Mouse (Mus musculus): ENCODE measurements around the gene Car5a.

Gene Car5a

DNA sequence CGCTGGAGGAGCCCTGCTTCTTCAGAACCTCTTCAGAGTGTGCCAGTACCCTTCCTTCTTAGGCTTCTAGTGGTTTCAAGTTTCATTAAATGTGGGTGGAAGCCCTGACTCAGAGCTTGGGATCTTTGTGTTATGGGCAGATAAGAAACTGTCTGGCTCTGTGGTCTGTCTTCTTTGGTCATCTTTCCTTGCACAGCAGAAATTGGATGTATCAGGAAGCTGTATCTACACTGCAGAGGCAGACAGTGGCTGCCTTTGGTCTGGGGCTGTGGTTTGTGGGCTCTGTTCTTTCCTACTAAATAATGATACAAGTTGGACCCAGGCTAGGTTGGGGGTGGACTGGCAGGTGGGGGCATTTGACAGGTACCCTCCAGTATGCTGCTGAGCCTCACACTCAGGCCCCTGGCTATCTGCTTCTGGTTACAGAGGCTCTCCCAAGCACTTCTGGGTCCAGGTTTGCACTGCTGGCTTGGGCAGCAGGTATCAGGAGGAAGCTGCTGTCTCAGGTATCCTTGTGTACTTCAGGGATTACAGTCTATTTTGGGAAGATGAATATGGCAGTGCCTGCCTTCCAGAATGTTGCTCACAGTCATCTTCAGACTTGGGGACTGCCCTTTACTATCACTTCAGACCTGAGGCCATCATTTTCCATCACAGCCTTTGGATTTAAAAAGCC, 11.3 kb upstream of the Car5a start:
- DNase-seq (ENCODE audit: low spot score in 2 of 2): no peak

DNA sequence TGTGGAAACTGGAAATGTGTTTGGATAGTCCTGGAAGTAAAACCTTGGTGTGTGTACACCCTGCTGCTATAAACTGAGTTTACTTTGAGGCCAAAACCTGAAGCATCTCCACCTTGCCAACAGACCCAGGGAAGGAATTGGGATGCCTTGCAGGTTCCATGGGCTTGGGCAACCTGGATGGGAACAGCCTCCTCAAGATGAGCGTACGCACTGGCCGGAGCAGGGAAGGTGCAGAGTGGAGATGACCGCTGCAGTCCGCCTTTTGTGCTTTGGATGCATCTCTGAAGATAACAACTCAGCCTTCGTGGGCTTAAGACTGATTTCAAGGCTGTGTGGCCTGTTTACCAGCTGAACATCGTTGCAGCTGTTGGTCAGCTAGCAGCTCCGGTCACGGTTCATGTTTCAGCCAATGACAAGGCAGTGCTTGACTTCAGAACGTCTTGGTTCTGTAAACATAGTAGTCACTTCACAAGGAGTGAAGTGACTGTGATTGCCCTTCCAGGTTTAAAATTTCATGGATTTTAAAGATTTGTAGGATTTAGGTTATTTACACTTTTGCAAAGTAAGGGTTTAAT, 10.4 kb upstream of the Car5a start:
- DNase-seq (ENCODE audit: low spot score in 2 of 2): no peak

DNA sequence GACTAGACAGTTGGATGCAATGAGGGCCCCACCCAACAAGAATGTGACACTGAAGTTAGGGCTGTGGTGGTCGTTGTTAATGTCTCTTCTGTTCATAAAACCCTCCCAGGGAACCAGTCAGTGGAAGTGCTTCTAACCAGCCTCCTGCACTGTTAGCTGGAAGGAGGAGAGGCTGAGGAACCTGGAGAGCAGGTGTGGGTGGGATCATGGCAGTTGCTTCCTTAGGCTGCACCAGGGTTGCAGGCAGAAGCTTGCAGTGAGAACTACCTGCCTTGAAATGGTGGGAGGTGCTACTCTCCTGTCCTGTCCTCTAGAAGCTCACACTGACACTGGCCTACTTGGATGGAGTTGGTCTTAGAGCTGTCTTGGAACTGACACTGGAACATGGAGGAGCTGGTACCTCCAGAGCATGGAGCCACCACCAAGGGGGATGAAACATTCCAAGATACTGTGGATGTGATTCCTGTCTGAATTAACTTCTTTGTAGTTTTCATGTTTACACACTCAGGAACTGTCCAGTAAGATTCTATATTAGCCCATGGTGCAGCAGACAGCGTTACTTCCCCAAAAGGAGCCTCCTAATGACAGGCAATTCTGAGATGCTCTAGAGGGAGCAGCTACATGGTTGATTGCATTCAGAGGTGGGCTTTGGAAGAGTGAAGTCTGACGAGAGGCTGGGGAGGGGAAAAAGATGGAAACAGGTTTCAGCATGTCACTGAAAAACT, 9.3 kb upstream of the Car5a start:
- no peak for DNase-seq (ENCODE audit: low spot score in 2 of 2)

DNA sequence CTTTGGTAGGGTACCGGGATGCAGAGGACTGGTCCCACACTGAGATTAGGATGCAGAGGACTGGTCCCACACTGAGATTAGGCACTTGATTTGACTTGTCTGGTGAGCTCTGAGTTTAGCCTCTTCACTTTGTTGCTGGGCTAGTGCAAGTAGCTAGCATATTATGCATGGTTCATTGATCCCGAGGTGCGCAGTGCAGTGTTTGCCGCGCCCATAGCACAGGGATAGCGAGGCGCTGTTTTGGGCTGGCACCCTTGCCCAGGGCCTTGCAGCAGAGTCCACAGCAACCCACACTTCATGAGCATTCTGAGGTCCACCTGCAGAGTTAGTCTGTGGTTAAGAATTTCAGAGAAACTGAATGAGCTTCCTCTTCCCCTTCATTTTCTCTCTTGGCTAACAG, 8.1 kb upstream of the Car5a start:
- DNase-seq (ENCODE audit: low spot score in 2 of 2): no peak

DNA sequence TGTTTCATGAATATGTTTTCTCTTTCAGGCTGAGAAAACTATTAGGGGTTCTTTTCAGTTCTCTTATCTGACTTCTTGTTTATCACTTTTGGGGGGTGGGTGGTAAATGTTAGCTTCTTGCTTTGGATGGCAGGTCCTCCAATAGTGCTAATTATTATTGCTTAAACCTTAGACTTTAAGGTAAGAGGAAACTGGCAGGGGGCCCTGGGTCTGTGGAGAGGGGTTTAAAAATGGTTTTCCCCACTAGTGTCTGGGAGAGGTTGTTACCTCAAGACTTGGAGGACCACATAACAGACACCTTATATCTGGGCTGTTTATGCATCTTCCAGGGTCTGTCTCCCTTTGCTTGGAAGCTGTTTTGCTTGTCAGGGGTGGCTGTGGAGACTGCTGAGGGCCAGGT, 7.4 kb upstream of the Car5a start:
- DNase-seq (ENCODE audit: low spot score in 2 of 2): no peak

DNA sequence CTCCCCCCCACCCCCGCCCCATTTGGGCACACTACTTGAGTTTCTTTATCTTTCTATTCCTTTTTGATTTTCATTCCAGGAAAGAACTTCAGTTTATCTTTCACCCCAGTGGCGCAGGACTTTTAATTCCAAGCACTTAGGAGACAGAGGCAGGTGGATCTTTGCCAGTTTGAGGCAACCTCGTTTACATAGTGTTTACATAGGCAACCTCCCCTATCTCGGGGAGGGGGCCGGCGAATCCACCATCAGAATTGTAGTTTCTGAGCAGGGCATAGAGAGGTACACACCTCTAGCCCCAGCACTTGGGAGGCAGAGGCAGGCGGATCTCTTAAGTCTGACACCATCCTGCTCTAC, 6.9 kb upstream of the Car5a start:
- peak in 1 of 2 experiments; percentile 7 for DNase-seq (ENCODE audit: low spot score in 2 of 2)

DNA sequence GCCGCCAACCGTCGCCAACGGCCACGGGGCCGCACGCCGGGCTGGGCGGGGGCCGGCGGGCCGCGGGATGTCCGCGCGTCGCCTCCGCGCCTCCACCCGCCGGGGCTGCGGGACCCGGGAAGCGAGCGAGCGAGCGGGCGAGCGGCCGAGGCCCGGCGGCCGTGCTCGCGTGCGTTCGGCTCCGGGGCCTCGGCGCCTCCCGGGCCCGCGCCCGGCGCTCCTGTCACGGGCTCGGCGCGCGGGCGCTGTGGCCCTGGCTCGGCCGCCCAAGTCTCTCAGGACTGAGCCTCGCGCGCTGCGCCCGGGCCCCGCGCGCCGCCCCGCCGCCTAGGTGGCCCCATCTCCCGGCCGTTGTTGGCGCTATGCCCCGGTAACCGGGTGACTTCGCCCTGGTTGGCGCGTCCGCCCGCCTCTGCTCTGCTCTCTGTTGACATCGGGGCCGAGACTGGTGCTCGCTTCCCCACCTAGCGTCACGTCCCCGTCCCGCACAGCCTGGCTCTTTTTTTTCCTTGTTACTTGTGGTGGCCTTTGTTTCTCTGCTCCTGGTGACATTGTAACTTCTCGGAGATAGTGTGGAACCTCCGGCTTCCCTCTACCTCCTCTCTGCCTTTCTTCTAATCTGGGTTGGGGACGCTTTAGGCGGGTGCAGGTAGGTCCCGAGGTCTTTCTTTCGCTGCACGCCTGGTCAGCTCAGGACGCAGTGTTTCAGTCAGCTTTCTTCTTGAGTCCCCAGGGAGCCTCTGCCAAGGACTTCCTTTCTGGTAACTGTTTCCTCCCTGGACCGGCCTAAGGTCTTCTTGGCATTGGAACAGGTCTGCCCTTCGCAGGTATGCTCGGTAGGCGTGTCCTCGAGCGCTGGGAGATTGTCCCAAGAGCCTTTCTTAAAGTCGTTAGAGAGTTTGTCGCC, 6.3 kb upstream of the Car5a start:
- peak; percentile 33 to 56 for DNase-seq (ENCODE audit: low spot score in 2 of 2)

DNA sequence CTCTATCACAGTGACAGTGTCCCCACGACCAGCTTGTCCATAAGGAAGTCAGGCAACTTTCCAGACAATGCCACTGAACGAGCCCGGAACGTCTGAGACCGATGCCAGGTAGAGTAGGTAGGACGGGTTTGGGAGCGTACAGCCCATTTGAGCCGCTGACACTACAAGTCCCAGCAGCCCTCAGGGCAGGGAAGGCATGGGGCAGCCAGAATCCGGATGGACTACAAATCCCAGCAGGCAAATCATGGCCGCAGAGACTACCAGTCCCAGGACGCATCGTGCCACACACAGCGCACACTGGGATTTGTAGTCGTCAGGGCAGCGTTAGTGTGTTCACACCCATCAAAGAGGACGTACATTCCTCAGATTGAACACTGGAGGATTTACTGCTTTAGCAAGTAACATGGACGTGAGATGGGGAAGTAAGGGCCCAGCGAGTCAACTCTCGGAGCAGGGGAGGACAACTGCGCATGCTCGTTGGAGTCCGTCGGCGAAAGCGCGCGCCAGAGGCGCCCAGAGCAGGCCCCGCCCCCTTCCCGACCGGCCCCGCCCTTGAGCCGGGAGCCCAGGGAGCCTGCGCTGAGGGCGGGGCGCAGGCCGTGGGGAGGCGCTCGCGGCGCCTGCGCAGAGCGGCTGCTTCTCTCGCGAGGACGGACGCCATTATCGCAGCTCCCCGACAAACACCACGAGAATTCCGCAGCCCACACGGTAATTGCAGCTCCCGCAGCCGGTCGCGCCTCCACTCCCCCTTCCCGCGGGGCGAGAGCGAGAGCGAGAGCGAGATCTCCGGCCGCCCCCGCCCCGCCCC, 5.4 kb upstream of the Car5a start:
- peak; percentile 98 to 99 for DNase-seq (ENCODE audit: low spot score in 2 of 2)

DNA sequence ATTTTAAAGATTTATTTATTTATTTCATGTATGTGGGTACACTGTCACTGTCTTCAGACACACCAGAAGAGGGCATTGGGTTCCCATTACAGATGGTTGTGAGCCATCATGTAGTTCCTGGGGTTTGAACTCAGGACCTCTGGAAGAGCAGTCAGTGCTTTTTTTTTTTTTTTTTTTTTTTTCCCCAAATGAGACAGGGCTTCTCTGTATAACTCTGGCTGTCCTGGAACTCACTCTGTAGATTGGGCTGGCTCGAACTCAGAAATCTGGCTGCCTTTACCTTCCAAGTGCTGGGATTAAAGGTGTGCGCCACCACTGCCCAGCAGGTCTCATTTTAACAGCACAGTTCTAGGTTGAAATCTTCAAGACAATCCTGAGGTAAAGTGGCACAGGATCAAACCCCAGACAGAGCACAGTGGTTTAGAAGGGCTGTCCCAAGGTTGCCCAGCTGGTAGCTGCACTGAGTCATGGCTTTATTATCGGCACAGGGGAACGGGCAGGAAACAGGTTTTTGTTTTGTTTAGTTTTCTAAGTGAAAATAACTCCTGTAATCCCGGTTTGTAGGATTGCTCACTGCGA, 4.6 kb upstream of the Car5a start, which contains the start of gene Banp:
Banp (plus strand) TSS at position 529 of the 579 bp plus-strand sequence.
- no peak for DNase-seq (ENCODE audit: low spot score in 2 of 2)

DNA sequence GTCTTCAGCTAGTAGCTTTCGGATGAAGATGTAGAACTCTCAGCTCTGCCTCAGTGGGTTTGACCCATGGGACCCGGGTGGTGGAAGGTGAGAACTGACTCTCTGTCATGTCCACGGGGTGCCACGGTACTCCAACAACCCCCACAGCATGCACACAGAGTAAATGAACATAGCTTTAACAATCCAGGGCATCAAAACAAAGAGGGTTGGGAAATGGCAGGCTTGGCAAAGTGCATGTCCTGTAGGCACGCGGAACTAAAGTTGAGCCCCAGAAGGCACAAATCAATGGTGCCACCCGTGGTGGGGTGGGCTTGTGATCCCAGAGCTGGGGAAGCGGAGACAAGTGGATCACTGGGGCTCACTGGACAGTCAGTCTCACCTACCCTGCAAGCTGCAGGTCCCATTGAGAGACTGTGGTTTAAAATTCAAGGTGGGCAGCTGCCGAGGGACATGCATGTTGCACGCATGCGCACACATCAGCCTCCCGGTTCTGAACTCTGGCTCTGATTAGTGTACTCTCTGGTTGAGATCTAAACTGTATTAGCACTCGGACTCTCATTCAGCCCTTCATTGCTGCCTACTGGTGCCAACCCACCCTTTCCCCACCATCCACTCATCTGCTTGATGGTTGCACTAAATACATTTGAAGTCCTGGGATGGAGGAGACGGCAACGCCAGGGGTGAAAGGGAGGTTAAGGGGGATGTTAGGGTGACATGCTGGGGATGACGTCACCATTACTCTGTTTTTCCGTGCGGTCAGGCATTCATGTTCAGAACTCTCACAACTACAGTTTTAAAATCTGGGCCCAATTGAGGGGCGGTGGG, 3.8 kb upstream of the Car5a start:
- DNase-seq (ENCODE audit: low spot score in 2 of 2): peak in 1 of 2 experiments; percentile 15

DNA sequence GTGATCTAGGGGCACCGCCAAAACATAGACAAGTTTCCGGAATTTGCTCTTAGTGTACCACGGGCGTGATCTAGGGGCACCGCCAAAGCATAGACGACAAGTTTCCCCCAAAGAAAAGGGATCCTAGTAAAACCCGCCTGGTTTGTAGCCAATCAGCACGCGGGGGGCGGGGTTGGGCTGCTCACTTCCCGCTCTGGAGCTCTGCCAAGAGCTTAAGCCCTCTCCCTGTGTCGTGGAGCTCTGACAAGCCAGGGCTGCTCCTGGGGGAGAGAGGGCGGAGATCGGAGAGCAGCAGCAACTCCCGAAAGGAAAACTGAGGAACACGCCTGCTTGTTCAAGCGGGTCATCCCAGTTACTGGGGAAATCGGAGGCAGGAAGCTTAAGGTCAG, 3.0 kb upstream of the Car5a start:
- DNase-seq (ENCODE audit: low spot score in 2 of 2): peak; percentile 83 to 85

DNA sequence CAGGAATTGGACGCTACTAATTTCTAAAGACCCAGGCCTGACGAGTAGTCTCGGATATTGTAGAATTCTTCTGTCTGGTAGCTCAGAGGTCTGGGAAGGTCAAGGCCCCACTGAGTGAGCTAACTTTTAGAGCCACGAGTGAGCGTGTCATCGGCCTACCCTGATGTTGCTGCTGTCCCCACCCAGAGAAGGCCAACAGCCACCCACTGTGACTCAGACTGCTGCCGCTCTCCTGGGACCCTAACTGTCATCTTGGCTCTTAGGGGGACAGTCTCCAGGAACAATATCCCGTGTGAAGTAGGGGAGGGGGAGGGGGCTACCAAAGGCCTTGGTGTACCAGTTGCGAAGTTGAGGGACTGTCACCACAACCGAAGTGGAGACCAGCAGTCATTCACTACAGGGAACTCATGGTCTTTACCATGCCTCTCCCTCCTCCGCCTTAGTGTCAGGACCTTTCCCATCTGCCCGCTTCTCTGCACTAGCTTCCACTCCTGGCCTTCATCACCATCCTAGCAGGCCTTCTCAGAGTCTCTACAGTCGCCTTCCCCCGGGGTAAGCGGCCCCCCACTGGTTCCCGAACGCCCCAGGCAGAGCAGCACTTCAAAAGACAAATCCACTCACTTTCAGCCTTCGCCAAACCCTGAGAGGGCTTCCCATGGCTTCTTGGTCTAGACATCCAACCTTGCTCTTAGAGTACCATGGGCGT, 2.5 kb upstream of the Car5a start:
- DNase-seq (ENCODE audit: low spot score in 2 of 2): no peak

DNA sequence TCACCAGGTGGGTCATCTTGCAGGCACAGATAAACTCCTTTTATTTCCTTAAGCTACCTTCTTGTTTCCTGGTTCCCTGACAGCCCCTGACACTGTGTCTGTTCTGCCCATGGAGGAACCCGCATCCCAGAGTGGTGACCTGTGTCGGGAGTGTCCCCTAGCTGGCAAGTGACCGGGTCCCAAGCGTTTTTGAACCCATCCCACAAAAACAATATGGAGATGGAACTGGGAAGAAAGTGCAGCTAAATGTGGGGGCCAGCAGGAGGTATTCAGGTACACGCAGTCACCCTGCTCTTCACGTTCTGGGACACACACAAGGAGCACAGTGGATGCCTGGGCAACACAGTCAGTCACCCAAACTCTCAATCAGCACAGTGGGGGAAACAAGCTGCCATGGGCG, 1.6 kb upstream of the Car5a start:
- DNase-seq (ENCODE audit: low spot score in 2 of 2): no peak

DNA sequence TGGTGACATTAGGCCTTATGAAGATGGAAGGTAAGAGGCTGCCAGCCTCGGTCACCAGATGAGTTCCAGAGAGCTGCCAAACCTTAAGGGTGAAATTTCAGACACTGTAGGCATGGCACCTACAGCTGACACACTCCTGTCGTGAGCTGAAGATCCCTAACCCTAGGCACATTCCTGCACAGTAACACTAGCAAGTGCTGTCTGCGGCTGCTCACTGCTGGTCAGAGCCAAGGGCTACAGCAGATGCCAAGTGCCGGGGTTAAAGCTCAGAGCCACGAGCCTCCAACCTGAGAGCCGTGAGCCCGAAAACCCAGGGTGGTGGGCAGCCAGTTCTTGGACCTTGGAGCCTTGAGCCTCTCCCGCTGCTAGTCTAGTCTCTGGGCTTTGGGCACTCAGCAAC, 988 bp downstream of the Car5a start:
- DNase-seq (ENCODE audit: low spot score in 2 of 2): no peak

DNA sequence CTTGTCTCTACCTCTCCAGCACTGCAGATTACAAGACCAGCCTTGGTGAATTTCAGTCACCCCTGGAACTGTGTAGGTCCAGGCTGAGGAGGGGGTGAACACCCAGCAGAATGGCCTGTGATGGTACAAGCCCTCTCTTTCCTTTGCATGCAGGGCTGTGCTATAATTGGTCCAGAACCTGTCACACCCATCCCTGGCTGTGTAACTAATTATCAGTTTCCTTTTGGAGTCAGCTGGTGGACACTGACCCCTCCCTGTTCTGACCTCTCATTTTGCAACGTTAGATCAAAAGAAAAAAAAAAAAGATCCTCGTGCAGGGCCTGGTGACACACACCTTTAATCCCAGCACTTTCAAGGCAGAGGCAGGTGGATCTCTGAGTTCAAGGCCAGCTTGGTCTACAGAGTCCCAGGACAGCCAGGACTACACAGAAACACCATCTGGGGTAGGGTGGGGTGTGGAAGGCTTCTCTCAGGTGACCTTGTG, 1.6 kb downstream of the Car5a start:
- DNase-seq (ENCODE audit: low spot score in 2 of 2): no peak

DNA sequence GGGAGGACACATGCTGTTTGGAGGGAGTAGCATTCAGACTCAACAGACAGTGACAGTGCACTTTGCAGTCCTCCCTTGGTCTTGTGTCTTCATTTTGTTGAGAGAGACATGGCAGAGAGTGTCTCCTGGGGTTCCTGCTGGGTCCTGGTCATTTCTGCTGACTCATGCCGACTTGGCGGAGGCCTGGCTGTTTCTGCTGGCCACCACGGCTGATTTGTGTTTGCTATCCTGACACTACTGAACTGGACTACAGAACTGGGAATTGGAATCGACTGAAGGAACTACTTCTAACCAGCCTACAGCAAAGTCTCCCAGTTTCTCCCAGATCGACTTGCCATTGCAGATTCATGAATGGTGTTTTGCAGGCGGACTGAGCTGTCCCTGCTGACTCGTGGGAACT, 6.0 kb downstream of the Car5a start:
- DNase-seq (ENCODE audit: low spot score in 2 of 2): no peak

DNA sequence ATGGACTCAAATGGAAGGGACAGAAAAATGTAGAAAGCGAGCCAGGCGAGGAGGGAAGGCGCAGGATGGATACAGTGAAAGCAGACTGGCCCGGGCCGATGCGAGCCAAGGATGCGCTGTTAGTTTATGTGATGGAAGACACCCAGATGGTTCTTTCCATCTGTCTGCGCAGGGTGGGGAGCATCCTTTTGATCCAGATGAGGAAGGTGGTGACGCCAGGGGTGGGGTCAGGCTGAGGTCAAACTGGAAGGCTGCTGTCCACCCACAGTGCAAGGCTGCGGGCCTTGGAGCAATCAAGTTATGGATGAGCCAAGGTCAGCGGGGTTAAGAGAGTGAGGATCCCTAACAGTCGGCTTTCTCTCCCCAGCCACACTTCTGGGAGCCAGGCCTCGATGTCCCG, 8.3 kb downstream of the Car5a start:
- no peak for DNase-seq (ENCODE audit: low spot score in 2 of 2)

DNA sequence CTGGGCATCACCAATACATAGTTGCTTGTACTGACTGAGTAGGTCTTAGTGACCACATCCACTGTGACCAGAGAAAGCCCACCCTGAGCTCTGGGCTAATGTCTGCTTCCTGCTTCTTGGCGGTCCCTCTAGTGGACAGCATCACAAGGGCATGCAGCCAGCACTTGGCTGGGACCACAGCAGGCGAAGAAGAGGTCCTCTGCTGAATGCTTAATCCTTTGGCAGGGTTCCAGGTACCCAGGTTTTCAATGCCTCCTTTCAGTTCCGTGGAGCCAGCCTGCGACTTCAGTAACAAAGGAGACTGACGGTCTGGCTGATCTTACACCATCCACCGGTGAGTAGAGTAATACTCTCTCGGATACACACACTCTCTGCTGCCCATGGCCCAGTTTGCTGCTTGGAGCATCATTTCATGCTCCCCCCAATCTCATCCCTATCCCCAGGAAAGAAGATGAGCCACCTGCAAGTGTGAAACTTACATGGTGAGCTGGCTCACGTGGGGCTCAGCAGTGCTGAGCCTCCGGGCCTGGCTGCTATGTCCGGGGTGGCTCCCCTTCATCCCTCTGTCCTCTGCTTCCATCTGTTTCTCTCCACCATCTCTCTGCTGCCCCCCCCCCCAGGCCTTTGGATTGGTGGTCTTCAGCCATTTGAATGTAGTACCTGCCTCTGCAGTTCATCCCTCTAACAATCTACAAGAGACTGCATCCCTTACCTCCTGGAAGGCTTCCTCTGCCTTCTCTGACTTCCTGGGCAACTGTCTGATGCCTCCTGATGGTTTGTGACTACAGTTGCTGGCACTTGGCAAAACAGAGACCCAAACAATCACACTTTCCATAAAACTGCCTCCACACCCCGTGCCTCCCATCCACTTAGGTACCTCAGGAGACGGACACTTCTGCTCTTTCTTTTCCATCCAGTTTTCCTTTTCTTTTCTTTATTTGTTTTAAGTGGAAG, 9.1 kb downstream of the Car5a start:
- no peak for DNase-seq (ENCODE audit: low spot score in 2 of 2)

Measured in spleen, postnatal 14 days (tissue).